Mouse (Mus musculus): Measurements from ENCODE around the gene Nat8f6. TPM values are rescaled to one million over a fixed set of nuclear protein-coding genes. Genes with fewer than 3 reads are reported as not detected.

Gene Nat8f6
- not detected for total RNA-seq (2023)

DNA sequence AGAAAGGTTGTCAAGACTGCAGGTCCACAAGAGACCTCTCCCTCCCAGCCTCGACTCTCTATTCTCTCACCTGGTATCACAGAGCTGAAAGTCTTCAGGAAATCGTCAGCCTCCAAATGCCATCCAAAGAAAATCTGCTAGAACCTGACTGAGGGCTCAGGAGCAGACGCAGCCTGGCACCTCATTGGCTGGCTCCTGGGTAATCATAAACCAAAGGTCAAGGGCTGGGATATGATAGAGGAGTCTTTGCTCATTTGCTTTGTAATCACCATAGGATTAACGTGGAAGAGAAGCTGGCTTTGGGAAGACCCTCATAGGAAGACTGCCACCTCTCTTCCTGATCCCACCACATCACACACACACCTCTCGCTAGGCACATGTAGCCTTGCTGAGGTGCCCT is at the start of gene Nat8f6, which contains the start of gene Nat8f5:
Nat8f6 (minus strand) TSS at position 118 of the 400 bp plus-strand sequence.
Nat8f5 (minus strand) TSS at position 136 of the 400 bp plus-strand sequence.

DNA sequence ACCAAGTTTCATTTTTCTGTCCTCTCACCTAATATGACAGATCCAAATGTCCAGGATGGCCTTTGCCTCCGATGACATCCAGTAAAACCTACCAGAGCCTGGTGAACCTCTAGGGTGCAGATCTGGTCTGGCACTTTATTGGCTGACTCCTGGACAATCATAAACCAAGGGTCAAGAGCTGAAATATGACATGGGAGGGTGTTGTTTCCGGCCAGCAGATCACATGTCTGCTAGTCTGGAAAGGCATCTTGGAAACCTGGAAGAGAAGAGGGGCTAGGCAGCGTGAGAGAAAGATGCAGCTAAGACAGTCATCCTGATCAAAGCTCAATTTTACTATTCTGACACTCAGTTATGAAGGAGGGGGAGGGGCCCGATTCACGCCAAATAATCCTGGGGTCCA is 48.3 kb upstream of the Nat8f6 start, which contains the start of gene Nat8f2:
Nat8f2 (minus strand) TSS at position 153 of the 400 bp plus-strand sequence.

DNA sequence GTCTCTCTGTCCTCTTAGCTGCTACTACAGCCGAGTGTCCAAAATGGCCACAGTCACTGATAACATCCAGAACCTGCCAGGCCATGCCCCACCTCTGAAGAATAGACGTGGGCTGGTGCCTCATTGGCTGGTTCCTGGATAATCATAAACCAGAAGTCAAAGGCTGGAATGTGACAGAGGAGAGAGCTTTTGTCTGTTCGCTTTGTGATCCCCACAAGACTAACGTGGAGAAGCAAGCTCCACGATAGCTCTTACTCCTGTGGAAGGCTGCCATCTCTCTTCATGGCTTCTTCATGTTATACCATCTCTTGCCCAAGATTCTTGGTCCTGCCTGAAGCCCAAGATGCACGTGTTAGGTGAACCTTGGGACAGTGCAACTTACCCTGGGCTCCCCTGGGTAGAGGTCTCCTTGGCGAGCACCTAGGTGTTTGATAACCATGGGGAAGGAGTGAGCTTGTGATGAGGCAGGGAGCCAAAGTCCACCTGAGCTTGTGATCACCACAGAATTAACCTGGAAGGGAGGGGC is 11.1 kb upstream of the Nat8f6 start, which contains the start of gene Nat8:
Nat8 (minus strand) TSS at position 287 of the 526 bp plus-strand sequence.

DNA sequence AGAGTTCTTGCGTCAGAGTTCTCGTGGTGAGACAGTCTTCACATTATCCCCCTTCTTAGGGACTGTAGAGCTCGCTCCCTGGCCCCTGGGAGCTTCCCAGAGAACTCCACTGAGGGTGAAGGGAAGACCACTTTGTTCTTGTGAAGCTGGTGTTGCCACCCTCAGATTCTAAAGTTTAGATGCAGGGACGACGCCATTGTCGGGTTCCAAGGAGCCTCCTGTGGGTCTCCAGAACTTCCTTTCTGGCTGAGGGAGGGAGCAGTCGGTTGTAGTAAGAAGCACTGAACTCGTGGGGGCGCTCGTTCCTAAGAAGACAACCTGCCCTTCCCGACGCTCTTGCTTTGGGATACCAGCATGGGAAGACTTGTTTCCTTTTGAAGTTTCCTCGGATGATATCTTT is 55.2 kb downstream of the Nat8f6 start, which contains the start of gene Nat8f3:
Nat8f3 (minus strand) TSS at position 223 of the 400 bp plus-strand sequence.

Other genes starting within 250 kb of the Nat8f6 start
- gene Alms1, start 233.4 kb downstream of the Nat8f6 start, total RNA-seq (2023): 4.2 TPM
- not detected for gene Nat8f7, start 107.7 kb downstream of the Nat8f6 start, total RNA-seq (2023)
- gene Nat8f3, start 55.2 kb downstream of the Nat8f6 start, total RNA-seq (2023): not detected
- not detected for gene Nat8f5, start within 50 bp of the Nat8f6 start, total RNA-seq (2023)
- gene Nat8, start 11.1 kb upstream of the Nat8f6 start, total RNA-seq (2023): not detected
- gene Nat8f2, start 48.2 kb upstream of the Nat8f6 start, total RNA-seq (2023): 0.56 TPM
- 3.4 TPM for gene Nat8f4, start 83.9 kb upstream of the Nat8f6 start, total RNA-seq (2023)
- gene Tprkb, start 90.9 kb upstream of the Nat8f6 start, total RNA-seq (2023): 22.9 TPM
- gene Nat8f1, start 94.7 kb upstream of the Nat8f6 start, total RNA-seq (2023): 2.2 TPM
- gene Dusp11, start 140.7 kb upstream of the Nat8f6 start, total RNA-seq (2023): 245 TPM
- gene Figla, start 195.2 kb upstream of the Nat8f6 start, total RNA-seq (2023): not detected
- 1.6 TPM for gene Add2, start 207.7 kb upstream of the Nat8f6 start, total RNA-seq (2023)

All from CD4-positive naive resting alpha-beta T cell, adult 76 days (primary cell).